Mouse (Mus musculus) liver, postnatal 0 days (tissue): ENCODE measurements around the gene Zfp777.

Source experiments
- CTCF ChIP-seq: sonication (generic); IDR thresholded peaks from 2 replicates; pipeline ENCODE4 v1.5.1; 2016; ENCODE audit warnings: antibody characterized with exemption, low read depth
- EP300 ChIP-seq: IDR thresholded peaks from 2 replicates; pipeline ENCODE4 v1.6.1; 2016; ENCODE audit warnings: antibody characterized with exemption, low read depth, mild to moderate bottlenecking

- TF ChIP-seq CTCF (no peak), EP300 (no peak)
Measured at GRCm38 (mm10) chr6:48016841-48017240, 31.9 kb downstream of the Zfp777 start.
